Comparison of ENCODE assay signal across 8 mouse cellular contexts in the genomic region with DNA sequence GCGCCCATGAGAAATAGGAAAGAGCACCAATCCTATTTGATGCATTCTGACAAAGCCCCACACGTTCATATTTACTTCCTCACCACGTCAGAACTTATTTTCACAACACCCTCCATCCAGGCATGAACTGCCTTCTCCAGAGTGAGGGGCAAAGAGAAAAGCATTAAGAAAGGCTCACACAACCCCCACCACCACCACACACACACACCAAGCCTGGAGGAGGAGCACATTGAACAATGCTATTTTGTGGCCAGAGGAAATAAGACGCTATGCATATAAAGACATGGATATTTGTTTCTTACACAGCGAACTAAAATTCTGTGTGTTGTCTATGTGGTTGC.
DNase-seq lines count a peak whose midpoint lies in the region; ATAC-seq and TF ChIP-seq lines count a peak whose summit lies in the region.

No protein-coding gene starts in this region.

- H3K36me3 ChIP-seq in lung, embryonic 14.5 days (ENCODE audit: insufficient read depth): no peaks in the 10 kb centered on the region
- no peaks in the 10 kb centered on the region for H3K36me3 ChIP-seq in forebrain, embryonic 15.5 days
- H3K36me3 ChIP-seq in limb, embryonic 10.5 days: no peaks in the 10 kb centered on the region
- no peaks in the 10 kb centered on the region for H3K36me3 ChIP-seq in neural tube, embryonic 13.5 days

- peak overlapping the region; percentile 70 for H3K27ac ChIP-seq in lung, embryonic 14.5 days (ENCODE audit: low read depth)
- H3K27ac ChIP-seq in forebrain, embryonic 15.5 days (replicated peaks): 0 out of 2 replicates have a peak overlapping the region, but pooled peaks have one; percentile 34
- H3K27ac ChIP-seq in limb, embryonic 10.5 days: peak overlapping the region; percentile 66
- H3K27ac ChIP-seq in neural tube, embryonic 13.5 days (replicated peaks): 0 out of 2 replicates have a peak overlapping the region, but pooled peaks have one; percentile 18

- TF ChIP-seq CTCF in lung, embryonic 14.5 days (IDR thresholded peaks at IDR 0.05; ENCODE audit: low read depth): no peak

- H3K4me2 ChIP-seq in lung, embryonic 14.5 days: peak overlapping the region; percentile 51
- peak overlapping the region; percentile 31; the same call in 1 of the 2 replicates for H3K4me2 ChIP-seq in forebrain, embryonic 15.5 days (replicated peaks)
- H3K4me2 ChIP-seq in neural tube, embryonic 13.5 days: peak overlapping the region; percentile 33

- no peak overlapping the region for H3K4me3 ChIP-seq in lung, embryonic 14.5 days (ENCODE audit: low read depth, low read length)
- no peak overlapping the region for H3K4me3 ChIP-seq in forebrain, embryonic 15.5 days
- H3K4me3 ChIP-seq in limb, embryonic 10.5 days: no peak overlapping the region
- H3K4me3 ChIP-seq in neural tube, embryonic 13.5 days: no peak overlapping the region

- H3K4me1 ChIP-seq in lung, embryonic 14.5 days (ENCODE audit: insufficient read depth): peaks cover 6% of the 10 kb centered on the region
- 0 out of 2 replicates have a peak, but pooled peaks cover 3% of the 10 kb centered on the region for H3K4me1 ChIP-seq in forebrain, embryonic 15.5 days
- H3K4me1 ChIP-seq in limb, embryonic 10.5 days: peaks cover 37% of the 10 kb centered on the region
- H3K4me1 ChIP-seq in neural tube, embryonic 13.5 days (replicated peaks): peaks cover 19% of the 10 kb centered on the region

- H3K27me3 ChIP-seq in lung, embryonic 14.5 days (ENCODE audit: insufficient read depth, low read length): no peaks in the 10 kb centered on the region
- H3K27me3 ChIP-seq in forebrain, embryonic 15.5 days: no peaks in the 10 kb centered on the region
- no peaks in the 10 kb centered on the region for H3K27me3 ChIP-seq in limb, embryonic 10.5 days (ENCODE audit: low read depth, poor library complexity, severe bottlenecking)
- H3K27me3 ChIP-seq in neural tube, embryonic 13.5 days: no peaks in the 10 kb centered on the region

- 0 out of 2 replicates have a peak overlapping the region, but pooled peaks have one; percentile 10 for H3K9ac ChIP-seq in lung, embryonic 14.5 days
- no peak overlapping the region for H3K9ac ChIP-seq in forebrain, embryonic 15.5 days (replicated peaks)
- no peak overlapping the region for H3K9ac ChIP-seq in neural tube, embryonic 13.5 days

- ATAC-seq in lung, embryonic 14.5 days (ENCODE audit: insufficient read depth): 0 out of 2 replicates have a peak, but pooled peaks have one; percentile 27
- no peak for ATAC-seq in forebrain, embryonic 15.5 days (replicated peaks)
- no peak for ATAC-seq in neural tube, embryonic 13.5 days (ENCODE audit: low read depth)
- no peak for ATAC-seq in megakaryocyte-erythroid progenitor cell, adult 5-6 weeks (replicated peaks; ENCODE audit: low FRiP score, low TSS enrichment, poor library complexity, severe bottlenecking)
- no peak for ATAC-seq in erythroblast, adult 5-6 weeks (replicated peaks; ENCODE audit: low FRiP score, poor library complexity, severe bottlenecking)

- no peak for DNase-seq in lung, embryonic 14.5 days
- DNase-seq in lung, postnatal 14 days: no peak
- no peak for DNase-seq in limb, embryonic 10.5 days (ENCODE audit: low spot score)
- no peak for DNase-seq in adipocyte (ENCODE audit: low spot score)

- H3K9me3 ChIP-seq in lung, embryonic 14.5 days (ENCODE audit: low read depth, low read length): no peaks in the 10 kb centered on the region
- H3K9me3 ChIP-seq in forebrain, embryonic 15.5 days: no peaks in the 10 kb centered on the region
- H3K9me3 ChIP-seq in limb, embryonic 10.5 days (replicated peaks): no peaks in the 10 kb centered on the region
- H3K9me3 ChIP-seq in neural tube, embryonic 13.5 days: no peaks in the 10 kb centered on the region

- 63% methylated on average over 5 of the region's 5 CpGs for WGBS in lung, embryonic 14.5 days
- WGBS in forebrain, embryonic 15.5 days: 62% methylated on average over 5 of the region's 5 CpGs
- WGBS in limb, embryonic 10.5 days: 82% methylated on average over 5 of the region's 5 CpGs
- 75% methylated on average over 5 of the region's 5 CpGs for WGBS in neural tube, embryonic 13.5 days

Comparison
In these comparisons a context has a peak if more than half of its experiments do, and no peak if none do; other contexts are left out.
1. H3K27ac ChIP-seq: peak in every context shown above with its lines; median percentile 70 in lung, embryonic 14.5 days; 66 in limb, embryonic 10.5 days; 34 in forebrain, embryonic 15.5 days; 18 in neural tube, embryonic 13.5 days.